Mouse (Mus musculus) CD4-positive helper T cell, adult 2 months (primary cell): ENCODE results near the gene Atp1a2.
A peak's percentile ranks its signal among the peaks of the same experiment; 100 is the strongest.

Experiments
- DNase-seq: peaks from one replicate; pipeline ENCODE4 v3.0.0-alpha.2; 2012; ENCODE audit warnings: low read depth, missing footprints, low spot score

Atp1a2 gene

DNA sequence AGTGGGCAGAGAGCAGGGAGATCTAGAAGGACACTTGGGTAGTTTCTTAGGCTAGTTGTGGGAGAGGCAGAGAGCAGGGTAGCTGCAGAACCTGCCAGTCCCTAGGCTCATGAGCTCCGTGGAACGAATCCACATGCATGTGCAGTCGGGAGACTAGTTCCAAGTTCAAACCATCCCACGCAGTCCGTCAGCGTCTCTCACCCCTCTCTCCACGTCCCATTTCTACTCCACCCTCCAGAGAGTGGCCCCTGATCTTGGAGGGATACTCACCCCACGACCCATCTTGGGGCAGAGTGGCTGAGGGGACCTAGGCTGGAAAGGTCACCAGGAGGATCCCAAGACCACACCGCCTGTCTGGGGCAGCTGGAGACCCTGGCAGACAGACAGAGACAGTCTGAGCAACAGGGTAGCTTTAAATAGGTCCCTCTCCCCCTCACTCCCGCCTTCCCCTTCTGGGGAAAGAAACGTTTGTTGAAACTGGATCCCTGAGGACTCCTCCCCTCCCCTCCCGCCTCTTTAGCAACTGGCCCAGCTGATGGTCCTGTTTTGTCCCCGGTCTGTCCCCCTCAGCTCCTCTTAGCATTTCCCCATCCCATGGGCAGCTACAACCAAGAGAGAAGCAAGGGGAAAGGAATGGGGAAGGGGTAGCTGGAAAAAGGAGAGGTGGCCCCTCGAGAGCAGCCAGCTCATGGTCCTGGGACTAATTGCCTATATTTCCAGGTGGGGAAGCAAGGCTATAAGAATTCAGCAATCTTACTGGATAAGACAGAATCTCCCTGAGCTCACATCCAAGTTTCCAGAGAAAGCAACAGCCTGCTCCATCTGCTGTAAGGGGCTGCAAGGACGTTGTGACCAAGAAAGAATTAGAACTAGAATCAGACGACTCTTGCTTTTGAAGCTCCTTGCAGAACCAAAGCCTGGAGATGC lies at the start of gene Atp1a2:
TSS of gene Atp1a2 (minus strand) at position 454 of the 927 bp plus-strand sequence.
- DNase-seq, result no peak

DNA sequence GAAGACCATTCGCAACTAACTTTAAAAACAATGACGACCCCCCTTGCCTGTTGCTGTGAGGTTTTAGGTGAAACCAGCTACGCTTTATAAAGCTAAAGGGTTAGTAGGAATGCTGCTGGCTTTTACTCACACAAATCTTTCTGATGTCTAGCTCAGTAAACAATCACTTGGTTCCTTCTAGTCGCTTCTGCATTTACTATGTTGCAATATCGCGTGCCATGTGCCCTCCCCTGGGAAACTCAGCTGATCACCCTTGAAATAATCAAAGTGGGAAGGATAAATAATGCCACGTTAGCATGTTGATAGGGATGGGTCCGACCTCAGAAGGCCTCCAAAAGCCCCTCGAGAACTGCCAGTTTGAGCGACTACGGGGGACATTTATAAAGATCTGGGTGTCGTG lies 49.5 kb upstream of the Atp1a2 start:
- DNase-seq, result no peak

- DNase-seq, result no peak
Observed at GRCm38 (mm10) chr1:172346707-172347106, 48.8 kb upstream of the Atp1a2 start.

DNA sequence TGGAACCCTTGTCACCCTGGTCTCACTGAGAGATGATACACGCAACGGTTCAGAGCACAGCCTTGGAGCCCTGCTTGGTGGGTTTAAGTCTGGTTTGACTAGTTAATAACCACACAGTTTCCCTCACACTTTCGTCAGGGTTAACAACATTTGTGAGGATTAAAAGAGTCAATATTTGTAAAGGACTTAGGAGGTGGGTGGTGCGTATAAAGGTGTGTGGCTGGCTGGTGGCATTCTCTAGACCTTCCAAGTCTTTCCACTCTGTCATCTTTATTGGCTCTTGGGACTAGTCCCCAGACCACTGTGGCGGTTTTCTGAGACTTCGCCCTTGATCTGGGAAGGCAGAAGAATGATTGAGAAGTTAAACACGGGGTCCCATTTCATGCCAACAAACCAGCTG lies 47.0 kb upstream of the Atp1a2 start:
- no peak for DNase-seq

DNA sequence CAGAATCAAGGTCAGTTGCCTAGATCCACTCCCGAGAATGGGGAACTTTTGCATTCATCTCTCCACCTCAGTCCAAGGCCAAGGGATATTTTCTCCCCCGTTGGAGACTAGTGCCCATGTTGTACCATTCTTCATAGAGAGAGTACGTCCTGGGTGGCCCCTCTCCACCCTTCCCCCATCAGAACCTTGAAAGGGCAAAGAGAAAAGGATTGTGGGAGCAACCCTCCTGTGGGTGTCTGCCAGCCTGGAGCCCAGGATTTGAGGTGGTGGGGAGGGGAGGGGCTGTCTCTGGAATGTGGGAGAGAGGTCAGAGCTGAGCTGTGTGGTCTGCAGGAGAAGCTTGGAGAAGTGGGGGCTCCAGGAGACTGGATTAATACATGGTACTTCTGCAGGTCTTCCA lies 46.0 kb upstream of the Atp1a2 start:
- DNase-seq, result no peak

DNA sequence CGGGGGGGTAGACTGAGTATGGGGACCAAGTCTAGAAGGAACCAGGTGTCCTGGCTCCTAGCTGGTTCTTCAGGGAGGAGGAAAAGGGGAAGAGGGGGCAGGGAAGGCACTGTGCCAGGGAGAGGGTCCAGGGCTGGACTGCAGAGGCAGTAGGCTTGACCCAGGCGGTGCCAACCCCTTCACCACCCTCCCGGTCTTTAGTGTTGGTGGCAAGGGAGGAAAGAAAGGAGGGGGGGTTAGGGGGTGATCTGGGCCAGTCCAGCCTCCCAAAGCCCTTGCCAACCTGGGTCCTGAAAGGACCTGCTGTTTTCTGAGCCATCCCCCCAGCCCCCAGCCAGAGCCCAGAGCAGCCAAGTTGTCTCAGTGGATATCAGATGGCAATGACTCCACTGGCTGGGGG lies 44.9 kb upstream of the Atp1a2 start:
- DNase-seq, result no peak

- no peak for DNase-seq
Observed at GRCm38 (mm10) chr1:172341386-172341785, 43.5 kb upstream of the Atp1a2 start.

DNA sequence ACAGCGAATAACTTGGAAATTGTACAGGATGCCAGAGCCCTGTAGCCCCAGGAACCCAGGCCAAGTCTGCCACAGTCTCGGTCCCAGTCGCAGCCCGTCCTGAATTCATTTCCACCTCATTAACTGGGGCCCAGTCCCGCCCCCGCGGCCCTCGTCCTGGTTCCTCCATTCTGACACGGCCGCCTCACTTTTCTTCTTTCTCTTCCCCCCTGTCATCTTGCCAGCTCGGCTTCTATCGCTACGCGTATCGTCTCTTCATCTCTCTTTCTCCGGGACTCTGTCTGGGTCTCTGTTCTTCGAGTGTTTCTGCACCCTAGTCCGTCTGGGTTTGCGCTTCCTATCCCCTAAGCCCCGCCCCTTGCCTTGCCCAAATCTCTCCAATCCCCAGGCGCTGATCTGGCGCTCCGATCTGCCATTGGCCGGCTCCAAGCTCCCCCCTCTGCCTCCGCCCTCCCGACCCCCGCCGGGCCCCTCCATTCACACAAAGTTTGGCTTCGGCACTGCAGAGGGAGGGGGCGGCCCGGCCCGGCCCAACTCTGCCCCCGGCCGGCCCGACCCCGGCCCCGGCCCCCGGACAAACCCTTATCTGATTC lies 43.0 kb upstream of the Atp1a2 start, which contains the start of gene Kcnj10:
TSS of gene Kcnj10 (plus strand) at position 482 of the 593 bp plus-strand sequence.
- peak; percentile 66 for DNase-seq

DNA sequence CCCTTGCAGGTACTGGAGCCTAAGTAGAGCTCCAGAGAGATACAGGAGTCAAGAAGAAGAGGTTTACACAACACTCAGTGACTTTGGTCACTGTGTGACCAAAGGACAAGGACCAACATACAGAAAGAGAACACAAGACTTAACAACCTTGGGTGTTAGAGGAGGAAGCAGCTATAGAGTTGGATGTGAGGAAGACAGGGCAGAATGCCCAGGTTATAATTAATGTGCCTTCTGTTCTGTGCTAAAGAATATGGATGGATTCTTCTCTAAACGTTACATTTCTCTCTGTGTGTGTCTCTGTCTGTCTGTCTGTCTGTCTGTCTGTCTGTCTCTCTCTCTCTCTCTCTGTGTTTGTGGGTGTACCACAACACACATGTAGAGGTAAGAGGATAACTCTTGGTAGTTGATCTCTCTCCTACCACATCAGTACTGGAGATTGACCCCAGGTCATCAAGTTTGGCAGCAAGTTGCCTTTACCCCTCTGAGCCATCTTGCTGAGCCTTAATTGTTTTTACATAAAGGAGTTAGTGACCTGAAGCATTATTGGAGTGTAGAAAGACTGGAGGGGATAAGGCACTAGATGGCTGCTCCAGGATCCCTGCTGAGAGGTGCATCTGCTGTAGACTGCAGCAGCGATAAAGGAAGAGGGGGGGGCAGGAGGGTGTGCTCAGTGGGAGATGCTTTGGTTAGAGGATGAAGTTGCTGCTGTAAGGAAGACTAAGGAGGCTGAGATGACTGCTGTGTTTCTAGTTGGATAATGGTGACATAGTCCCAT lies 39.7 kb upstream of the Atp1a2 start:
- DNase-seq, result no peak

DNA sequence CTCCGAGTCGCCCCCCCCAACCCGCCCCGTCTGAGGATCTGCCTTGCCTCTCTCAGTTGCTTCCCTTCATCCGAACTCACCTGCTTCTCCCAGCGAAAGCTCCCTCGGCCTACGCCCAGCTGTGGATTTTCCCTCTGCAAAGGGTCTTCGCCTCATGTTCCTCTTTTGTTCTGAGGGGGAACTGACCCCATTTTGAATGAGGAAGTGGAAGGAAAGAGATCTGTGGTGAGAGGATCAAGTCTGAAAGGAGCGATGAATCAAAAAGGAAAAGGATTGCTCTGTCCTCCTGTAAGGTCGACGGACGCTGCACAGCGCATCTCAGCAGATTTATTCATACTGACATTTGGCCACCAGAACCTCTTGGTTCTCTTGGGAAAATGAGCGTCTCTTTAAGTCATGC lies 37.9 kb upstream of the Atp1a2 start:
- DNase-seq, result no peak

- no peak for DNase-seq
Observed at GRCm38 (mm10) chr1:172333512-172333911, 35.6 kb upstream of the Atp1a2 start.

DNA sequence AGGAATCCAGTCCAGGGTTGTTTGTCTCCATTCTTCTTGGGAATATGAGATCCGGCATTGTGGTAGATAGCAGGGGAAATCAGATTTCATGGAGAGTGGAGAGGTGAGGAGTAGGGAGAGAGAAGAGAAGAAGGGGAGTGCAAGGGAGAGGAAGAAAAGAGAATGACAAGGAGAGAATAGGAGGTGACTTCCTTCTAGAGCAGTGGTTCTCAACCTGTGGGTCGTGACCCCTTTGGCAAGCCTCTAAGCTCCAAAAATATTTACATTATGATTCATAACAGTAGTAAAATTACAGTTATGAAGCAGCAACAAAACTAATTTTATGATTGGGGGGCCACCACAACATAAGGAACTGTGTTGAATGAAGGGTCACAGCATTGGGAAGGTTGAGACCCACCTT lies 35.1 kb upstream of the Atp1a2 start:
- DNase-seq, result no peak

GRCm38 (mm10) chr1:172331422-172331947 lies 33.6 kb upstream of the Atp1a2 start:
- DNase-seq, result no peak

GRCm38 (mm10) chr1:172329616-172330015 lies 31.8 kb upstream of the Atp1a2 start:
- DNase-seq, result no peak

DNA sequence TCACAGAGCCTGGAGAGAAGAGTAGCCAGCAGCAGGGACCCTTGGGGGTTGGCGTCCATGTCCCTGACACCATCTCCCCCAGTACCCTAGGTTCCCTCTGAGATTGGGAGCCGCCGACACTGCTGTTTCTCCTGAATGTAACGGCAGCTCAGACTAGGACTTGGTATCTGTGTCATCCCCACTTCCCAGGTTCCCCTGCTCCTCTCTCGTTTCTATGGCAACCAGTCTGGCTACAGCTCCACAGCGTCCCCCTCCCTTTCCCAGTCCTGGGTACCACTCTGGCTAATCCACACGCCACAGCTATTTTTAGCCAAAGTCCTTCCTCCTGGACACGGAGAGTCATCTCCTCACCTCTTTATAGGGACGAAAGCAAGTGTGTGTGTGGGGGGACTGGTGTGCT lies 31.3 kb upstream of the Atp1a2 start, which contains the start of gene Kcnj9:
TSS of gene Kcnj9 (minus strand) at position 188 of the 400 bp plus-strand sequence.
- DNase-seq, result no peak

GRCm38 (mm10) chr1:172328461-172328860 lies 30.6 kb upstream of the Atp1a2 start:
- DNase-seq, result no peak

DNA sequence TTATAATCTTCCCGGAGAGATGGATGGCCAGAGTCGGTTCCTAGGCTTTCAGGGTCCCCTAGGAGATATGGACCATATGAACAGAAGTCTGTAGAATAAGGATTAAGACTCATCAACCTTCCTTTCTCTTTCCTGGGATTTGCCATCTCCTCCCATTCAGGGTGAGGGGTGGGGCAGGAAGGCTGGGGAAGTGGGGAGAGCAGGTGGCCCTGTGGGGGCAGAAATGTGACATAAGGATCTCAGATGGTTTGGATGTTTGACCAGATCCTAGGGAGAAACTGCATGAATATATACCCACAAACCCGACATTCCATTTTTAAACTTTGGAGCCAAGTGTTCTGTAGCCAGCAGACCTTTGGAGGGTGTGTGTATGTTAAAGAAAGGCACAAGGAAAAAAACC lies 30.2 kb upstream of the Atp1a2 start:
- DNase-seq, result no peak

- no peak for DNase-seq
Observed at GRCm38 (mm10) chr1:172327206-172328001, 29.5 kb upstream of the Atp1a2 start.

GRCm38 (mm10) chr1:172326684-172327083 lies 28.8 kb upstream of the Atp1a2 start:
- no peak for DNase-seq

GRCm38 (mm10) chr1:172325680-172326535 lies 28.0 kb upstream of the Atp1a2 start:
- peak; percentile 75 for DNase-seq
